Mouse (Mus musculus) WW6 (cell line): Measurements from ENCODE around the gene Ccdc73.
"Not testable (repeated sequence)": the region's sequence is repeated elsewhere in the genome, so short reads cannot be mapped to it uniquely, and the experiment has no call there.

Experiments used
- DNase-seq: peaks from one replicate; pipeline ENCODE4 v3.0.0-alpha.2; 2013; ENCODE audit warnings: low read depth, low spot score

Gene Ccdc73

DNA sequence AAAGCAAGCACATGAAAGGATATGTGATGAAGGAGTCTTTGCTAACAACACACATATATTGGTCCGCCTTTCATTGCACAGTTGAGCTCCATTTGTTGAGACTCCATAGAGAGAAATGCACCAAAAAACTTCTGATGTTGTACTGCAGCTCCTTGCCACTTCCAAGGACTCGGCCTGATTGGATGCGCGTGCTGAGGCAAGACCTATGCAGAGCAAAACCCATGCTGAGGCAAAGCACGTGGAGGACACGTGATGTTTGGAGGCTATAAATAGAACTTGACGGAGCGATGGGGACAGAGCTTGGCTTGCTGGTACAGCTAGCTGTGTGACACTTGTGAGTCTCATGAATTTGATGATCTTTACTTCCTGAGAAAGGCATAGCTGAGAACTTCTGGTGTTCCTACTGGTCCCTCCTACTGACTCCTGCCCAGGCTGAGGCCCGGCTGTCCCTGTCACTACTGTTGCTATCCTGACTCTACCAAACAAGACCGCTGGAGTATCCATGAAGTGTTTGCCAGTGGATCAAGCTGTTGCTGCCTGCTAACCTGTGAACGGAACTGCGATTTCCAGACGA, at the start of gene Ccdc73:
Ccdc73 (plus strand) TSS at position 524 of the 574 bp plus-strand sequence.
- DNase-seq: no peak

DNA sequence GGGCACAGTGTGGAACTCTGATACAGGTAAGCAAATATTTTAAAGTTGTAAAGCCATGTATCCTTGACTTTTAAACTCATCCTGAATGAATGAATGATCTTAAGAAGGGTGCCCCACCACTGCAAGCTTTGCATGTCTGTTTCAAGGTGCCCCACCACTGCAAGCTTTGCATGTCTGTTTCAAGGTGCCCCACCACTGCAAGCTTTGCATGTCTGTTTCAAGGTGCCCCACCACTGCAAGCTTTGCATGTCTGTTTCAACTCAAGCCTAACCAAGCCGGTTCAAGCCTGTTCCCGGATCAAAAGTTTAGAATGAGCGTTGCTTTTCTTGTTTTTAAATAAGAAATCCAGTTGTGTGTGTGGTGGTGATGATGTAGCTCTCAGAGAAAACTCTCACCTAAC, 48.8 kb upstream of the Ccdc73 start:
- not testable (repeated sequence) for DNase-seq

GRCm38 (mm10) chr2:104826191-104826590, 41.4 kb upstream of the Ccdc73 start:
- no peak for DNase-seq

- DNase-seq: no peak
These were observed 35.1 kb upstream of the Ccdc73 start for GRCm38 (mm10) chr2:104832486-104832885.

DNA sequence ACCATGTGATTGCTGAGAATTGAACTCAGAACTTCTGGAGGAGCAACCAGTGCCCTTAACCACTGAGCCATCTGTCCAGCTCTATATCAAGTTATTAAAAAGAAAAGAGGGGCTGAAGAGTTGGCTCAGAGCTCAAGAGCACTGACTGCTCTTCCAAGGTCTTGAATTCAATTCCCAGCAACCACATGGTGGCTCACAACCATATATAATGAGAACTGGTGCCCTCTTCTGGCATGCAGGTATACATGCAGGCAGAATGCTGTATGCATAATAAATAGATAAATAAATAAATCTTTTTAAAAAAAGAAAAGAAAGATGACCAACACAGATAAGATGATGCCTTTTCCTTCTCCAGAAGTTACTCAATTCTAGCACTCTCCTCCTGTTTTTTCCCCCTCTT, 26.6 kb upstream of the Ccdc73 start:
- no peak for DNase-seq

DNA sequence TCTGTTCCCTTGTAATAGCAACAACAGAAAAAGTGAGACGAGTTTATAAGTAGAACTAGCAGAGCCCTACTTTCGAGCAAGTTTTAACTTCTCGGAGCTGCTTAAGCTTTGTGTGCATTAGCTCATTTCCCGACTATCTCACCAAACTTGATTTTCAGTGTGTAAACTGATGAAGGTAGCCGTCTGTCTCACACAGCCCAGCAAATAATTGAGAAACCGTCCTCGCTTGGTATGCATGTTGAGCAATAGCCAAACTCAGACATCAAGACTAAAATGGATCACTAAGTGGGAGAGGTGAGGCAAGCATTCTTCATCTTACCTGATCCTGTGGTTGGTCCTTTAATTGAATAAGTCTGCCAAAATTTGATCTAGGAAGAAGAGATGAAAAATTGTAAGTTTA, 25.9 kb upstream of the Ccdc73 start:
- no peak for DNase-seq

- no peak for DNase-seq
These were observed 25.0 kb upstream of the Ccdc73 start for GRCm38 (mm10) chr2:104842559-104842958.

GRCm38 (mm10) chr2:104846638-104847414, 20.8 kb upstream of the Ccdc73 start:
- DNase-seq: no peak

DNA sequence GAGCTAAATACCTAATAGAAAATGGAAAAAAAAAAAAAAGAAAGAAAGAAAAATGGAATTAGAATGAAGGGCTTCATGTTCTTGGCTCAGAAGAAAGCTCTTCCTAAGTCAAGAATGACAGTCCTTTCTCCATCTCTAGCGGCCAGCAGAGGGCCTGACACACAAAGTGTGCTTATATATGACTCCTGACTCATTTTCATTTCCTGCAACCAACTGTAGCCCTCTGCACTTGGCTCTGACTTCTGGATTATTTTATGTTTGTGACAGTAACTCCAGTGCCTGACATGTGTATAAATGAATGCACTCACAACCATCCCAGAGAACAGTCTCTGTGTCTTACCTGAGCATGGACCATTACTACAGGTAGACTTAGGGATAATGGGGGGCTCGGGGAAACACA, 20.0 kb upstream of the Ccdc73 start:
- DNase-seq: no peak

- no peak for DNase-seq
These were observed 19.1 kb upstream of the Ccdc73 start for GRCm38 (mm10) chr2:104848235-104849161.

- peak; percentile 60 for DNase-seq
These were observed 18.2 kb upstream of the Ccdc73 start, which contains the start of gene Prrg4 for GRCm38 (mm10) chr2:104849276-104849990. TSS of gene Prrg4 (minus strand) at chr2:104849876.

- DNase-seq: no peak
These were observed 17.6 kb upstream of the Ccdc73 start for GRCm38 (mm10) chr2:104849991-104850359.

DNA sequence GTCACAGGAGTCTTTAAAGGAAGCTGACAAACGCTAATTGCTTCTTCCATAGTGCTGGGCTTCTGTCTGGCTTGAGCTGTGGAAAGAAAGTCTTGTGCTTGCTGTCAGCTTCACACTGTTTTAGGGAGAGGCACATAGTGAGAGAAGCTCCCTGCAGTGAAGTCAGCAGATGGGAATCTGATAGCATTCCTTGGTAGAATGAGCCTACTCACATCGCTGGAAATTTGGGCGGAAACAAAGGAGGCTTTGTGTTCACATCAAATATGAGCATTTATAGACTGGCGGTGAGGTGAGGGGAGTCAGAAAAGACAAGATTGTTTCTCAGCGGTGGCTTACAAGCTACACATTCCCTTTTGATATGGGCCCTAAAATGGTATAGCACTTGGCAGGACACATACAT, 15.9 kb upstream of the Ccdc73 start:
- no peak for DNase-seq

- no peak for DNase-seq
These were observed 15.1 kb upstream of the Ccdc73 start for GRCm38 (mm10) chr2:104852546-104852945.

- no peak for DNase-seq
These were observed 12.8 kb upstream of the Ccdc73 start for GRCm38 (mm10) chr2:104854836-104855235.

GRCm38 (mm10) chr2:104855732-104856131, 11.9 kb upstream of the Ccdc73 start:
- no peak for DNase-seq

GRCm38 (mm10) chr2:104856218-104856617, 11.4 kb upstream of the Ccdc73 start:
- no peak for DNase-seq

DNA sequence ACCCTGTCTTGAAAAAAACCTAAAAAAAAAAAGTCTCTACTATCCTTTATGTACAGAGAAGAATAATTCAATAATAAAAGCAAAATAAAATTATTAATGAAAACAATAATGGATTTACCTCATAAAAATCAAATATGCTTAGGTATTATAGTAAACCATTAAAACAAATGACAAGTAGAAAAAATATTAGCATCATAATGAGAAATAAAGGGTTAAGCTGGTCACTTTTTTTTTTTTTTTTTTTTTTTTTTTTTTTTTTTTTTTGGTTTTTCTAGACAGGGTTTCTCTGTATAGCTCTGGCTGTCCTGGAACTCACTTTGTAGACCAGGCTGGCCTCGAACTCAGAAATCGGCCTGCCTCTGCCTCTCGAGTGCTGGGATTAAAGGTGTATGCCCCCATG, 9.5 kb upstream of the Ccdc73 start:
- DNase-seq: not testable (repeated sequence)

- DNase-seq: no peak
These were observed 8.5 kb upstream of the Ccdc73 start for GRCm38 (mm10) chr2:104859060-104859459.

- DNase-seq: no peak
These were observed 7.2 kb upstream of the Ccdc73 start for GRCm38 (mm10) chr2:104860426-104860825.

GRCm38 (mm10) chr2:104864176-104864860, 3.3 kb upstream of the Ccdc73 start:
- no peak for DNase-seq
